Mouse (Mus musculus) G1E (cell line): ENCODE data around the gene Kdm2b.

ENCODE experiments used
- CTCF ChIP-seq: IDR thresholded peaks from 2 replicates; pipeline ENCODE4 v1.5.1; 2012; ENCODE audit warnings: low read depth, low read length, inconsistent platforms, mixed read lengths
- GATA1 ChIP-seq: IDR thresholded peaks from 2 replicates; pipeline ENCODE4 v1.6.1; 2012; ENCODE audit warnings: borderline replicate concordance, low read length, inconsistent platforms, mixed read lengths
- POLR2AphosphoS5 ChIP-seq: IDR thresholded peaks from 2 replicates; pipeline ENCODE4 v1.6.1; 2012; ENCODE audit warnings: low read depth, low read length, inconsistent platforms; ENCODE audit not compliant: insufficient replicate concordance
- TAL1 ChIP-seq: conservative IDR thresholded peaks from 2 replicates; pipeline ENCODE4 v1.6.1; 2012; ENCODE audit warnings: low read depth, low read length, inconsistent platforms, mixed read lengths

- no peak for TF ChIP-seq CTCF
- no peak for TF ChIP-seq TAL1
- no peak for TF ChIP-seq GATA1
- TF ChIP-seq POLR2AphosphoS5, result no peak
Measured at GRCm38 (mm10) chr5:123023049-123023448, 33.4 kb upstream of the Kdm2b start.
